Mouse (Mus musculus) gonadal fat pad, adult 2 months (tissue): ENCODE measurements around the gene Pole2. TPM values are rescaled to one million over a fixed set of nuclear protein-coding genes. Genes with fewer than 3 reads are reported as not detected.

Experiments used
- DNase-seq: peaks from one replicate; pipeline ENCODE4 v3.0.0-alpha.2; 2012; ENCODE audit warnings: low read depth
- polyA plus RNA-seq: library from polyadenylated mRNA; depleted of rRNA; stranded (reverse); fragments of >200 nt; gene quantifications from 2 replicates; pipeline ENCODE4 v1.2.3, GENCODE M21; 2012

Pole2 gene
- polyA plus RNA-seq, 1 experiment, result 3.3 TPM

GRCm38 (mm10) chr12:69210056-69210979, 17.7 kb downstream of the Pole2 start:
- DNase-seq, result no peak

GRCm38 (mm10) chr12:69208520-69208919, 19.5 kb downstream of the Pole2 start:
- no peak for DNase-seq

- no peak for DNase-seq
Measured at GRCm38 (mm10) chr12:69207926-69208325, 20.1 kb downstream of the Pole2 start.

GRCm38 (mm10) chr12:69207396-69207795, 20.6 kb downstream of the Pole2 start:
- no peak for DNase-seq

GRCm38 (mm10) chr12:69204052-69204833, 23.8 kb downstream of the Pole2 start, which contains the start of gene Gm49384:
TSS of gene Gm49384 (minus strand) at chr12:69204267.
- no peak for DNase-seq

GRCm38 (mm10) chr12:69198985-69199384, 29.0 kb downstream of the Pole2 start:
- no peak for DNase-seq

GRCm38 (mm10) chr12:69198164-69198535, 29.8 kb downstream of the Pole2 start, which contains the start of gene Dnaaf2:
TSS of gene Dnaaf2 (minus strand) at chr12:69198429.
- no peak for DNase-seq

GRCm38 (mm10) chr12:69197378-69198163, 30.4 kb downstream of the Pole2 start:
- no peak for DNase-seq

GRCm38 (mm10) chr12:69196444-69197377, 31.3 kb downstream of the Pole2 start, which contains the start of gene Gm49383:
TSS of gene Gm49383 (minus strand) at chr12:69197104.
- DNase-seq, result no peak

GRCm38 (mm10) chr12:69192637-69193036, 35.4 kb downstream of the Pole2 start:
- no peak for DNase-seq

- DNase-seq, result no peak
Measured at GRCm38 (mm10) chr12:69191396-69191795, 36.6 kb downstream of the Pole2 start.

GRCm38 (mm10) chr12:69190522-69190921, 37.5 kb downstream of the Pole2 start:
- DNase-seq, result no peak

GRCm38 (mm10) chr12:69190074-69190473, 37.9 kb downstream of the Pole2 start:
- no peak for DNase-seq

GRCm38 (mm10) chr12:69186811-69187471, 41.1 kb downstream of the Pole2 start:
- DNase-seq, result no peak

- no peak for DNase-seq
Measured at GRCm38 (mm10) chr12:69185371-69185770, 42.6 kb downstream of the Pole2 start.

GRCm38 (mm10) chr12:69184342-69185295, 43.4 kb downstream of the Pole2 start:
- DNase-seq, result no peak

GRCm38 (mm10) chr12:69183583-69184308, 44.2 kb downstream of the Pole2 start, which contains the start of the genes Rpl36al and Mgat2:
TSS of gene Rpl36al (minus strand) at chr12:69184083.
TSS of gene Mgat2 (plus strand) at chr12:69184157.
- peak; percentile 71 for DNase-seq

- no peak for DNase-seq
Measured at GRCm38 (mm10) chr12:69181800-69182199, 46.2 kb downstream of the Pole2 start.
